Mouse (Mus musculus) left cerebral cortex, postnatal 4 days (tissue): Measurements from ENCODE around the gene Ntn3. TPM values are rescaled to one million over a fixed set of nuclear protein-coding genes. Genes with fewer than 3 reads are reported as not detected.
A peak's percentile ranks its signal among the peaks of the same experiment; 100 is the strongest.

ENCODE experiments used
- DNase-seq: peaks from one replicate; pipeline ENCODE4 v3.0.0-alpha.2; 2022
- intact Hi-C: fragments of 180-260 bp; cut with DNase I; formaldehyde crosslinking; loops from one replicate; pipeline ENCODE4 v1.15.1; 2025
- total RNA-seq, 2 experiments: library from RNA; stranded (reverse); gene quantifications; 2 replicates each; pipeline ENCODE4 v1.2.3; 2021

Ntn3 gene
- total RNA-seq, 2 experiments from 2014 or later: 15.8 to 16.4 TPM

DNA sequence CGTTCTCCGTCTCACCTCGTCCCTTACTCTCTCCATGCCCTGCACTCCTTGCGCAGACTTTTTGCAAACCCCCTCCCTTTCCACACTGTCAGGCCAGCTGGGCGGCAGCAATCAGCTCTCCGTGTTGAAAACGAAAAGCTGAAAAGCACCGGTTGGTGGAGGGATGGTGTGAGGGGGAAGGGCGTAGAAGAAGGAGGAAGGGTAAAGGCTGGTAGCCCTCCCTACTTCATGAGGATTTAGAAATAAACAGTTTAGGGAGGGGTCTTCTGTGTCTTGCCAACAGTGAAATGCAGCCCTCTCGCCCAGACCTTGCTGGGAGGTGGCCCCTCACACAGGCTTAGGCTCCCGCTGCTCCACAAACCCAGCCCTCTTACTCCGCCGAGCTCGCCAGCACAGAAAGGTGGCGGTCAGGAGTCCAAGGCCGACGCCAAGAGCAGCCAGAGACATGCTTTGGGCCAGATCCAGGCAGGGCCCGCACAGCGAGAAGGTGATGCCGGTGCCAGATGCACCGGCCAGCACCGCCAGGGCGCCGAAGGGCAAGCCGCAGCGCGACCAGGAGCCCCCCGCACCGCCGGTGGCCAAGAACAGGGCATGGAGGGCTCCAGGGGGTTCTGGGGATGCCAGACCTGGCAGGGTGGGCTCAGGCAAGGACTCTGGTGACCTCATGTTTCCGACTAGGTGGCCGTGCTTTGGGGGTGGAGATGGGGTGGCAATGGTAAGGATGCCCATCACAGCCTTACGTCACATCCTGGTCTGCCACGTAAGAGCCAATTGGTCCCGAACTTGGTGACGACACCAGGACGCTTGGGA is 2.5 kb upstream of the Ntn3 start:
- intact Hi-C loops: no loop called here
- peak; percentile 77 for DNase-seq

DNA sequence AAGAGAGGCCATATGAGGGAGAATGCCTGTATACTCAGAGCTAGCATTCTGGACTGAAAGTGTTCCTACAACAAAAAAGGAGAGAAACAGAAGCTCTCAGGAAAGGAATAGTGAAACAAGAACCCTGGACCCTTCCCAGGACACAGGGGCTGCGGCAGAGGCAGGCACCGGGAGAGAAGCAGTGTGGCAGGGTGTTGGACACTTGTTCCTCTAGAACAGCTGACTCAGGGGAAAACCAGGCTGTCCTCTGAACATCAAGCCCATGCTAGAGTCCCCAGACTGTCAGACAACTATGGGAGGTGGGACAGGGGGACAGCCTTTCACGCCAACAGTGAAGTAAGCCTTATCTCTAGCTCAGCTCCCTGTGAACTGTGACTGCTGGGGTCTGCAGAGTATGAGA is 1.3 kb upstream of the Ntn3 start:
- intact Hi-C loops: no loop called here
- no peak for DNase-seq

DNA sequence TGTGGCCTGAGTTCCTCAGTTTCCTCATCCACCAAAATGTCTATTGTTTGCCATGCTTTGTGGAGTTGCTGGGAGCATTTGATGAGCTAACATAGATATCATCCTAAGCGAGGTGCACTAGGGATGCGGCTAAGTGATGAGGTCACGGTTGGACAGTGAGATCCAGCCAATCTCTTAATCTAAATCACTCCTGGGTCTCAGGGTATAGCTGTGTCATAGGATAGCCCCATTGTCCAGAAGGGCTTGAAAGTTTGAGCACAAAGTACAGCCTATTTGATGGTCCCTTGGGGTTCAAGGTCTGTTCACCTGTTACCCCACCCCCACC is 547 bp upstream of the Ntn3 start:
- intact Hi-C loops: no loop called here
- DNase-seq: no peak

DNA sequence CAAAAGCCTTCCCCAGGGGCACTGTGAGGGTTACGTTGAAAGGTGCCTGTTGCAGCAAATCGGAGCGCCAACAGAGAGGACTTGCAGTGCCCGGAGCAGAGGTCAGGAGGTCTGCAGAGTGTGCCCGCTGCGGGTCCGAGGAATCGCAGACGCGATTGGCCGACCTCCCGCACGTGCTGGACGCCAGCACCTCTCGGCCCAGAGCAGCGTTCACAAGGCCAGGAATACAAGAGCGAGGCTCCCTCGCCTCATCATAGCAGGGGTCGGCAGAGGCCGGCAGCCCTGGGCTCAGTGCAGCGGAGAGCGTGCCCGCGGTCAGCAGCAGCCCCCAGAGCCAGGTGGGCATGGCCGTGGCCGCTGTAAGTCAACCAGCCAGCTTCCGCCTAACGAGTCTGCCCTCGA is 689 bp downstream of the Ntn3 start:
- DNase-seq: no peak
- intact Hi-C loops: no loop called here

DNA sequence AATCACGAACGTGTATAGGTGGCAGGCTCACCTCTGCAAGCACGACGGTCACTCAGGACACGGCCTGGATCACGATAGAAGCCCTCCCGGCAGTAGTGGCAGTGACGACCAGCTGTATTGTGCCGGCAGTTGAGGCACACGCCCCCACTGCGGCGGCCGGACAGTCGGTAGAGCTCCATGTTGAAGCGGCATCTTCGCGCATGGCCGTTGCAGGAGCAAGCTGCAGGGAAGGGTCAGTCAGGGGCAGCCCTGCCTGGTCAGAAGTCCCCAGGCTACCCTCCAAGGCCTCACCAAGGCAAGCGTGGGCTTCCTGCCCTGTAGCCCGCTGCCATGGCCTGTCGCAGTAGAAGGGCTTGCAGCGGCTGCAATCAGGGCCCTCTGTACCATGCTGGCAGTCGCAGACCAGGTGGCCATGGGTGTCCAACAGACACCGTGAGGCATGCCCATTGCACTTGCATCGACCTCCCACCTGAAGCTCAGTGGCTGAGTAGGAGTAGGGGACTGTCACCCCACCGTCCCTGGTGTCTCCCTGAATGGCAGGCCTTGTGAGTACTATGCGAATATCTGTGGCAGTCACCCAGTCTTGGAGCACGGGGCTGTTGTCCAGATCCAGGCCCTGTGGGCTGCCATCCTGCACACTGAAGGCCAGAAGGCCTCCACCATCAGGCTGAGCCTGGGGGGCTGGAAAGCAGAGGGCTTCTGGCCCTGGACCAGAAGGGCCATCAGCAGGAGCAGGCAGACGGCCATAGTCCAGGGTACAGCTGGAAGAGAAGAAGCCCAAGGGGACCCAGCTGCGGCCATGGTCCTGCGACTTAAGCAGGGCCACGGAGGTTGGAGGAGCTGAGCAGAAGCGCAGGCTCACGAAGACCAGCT is 1.3 kb downstream of the Ntn3 start:
- intact Hi-C loops: loop anchor here (2.0 kb wide), 1 partner anchor 35 kb away; no protein-coding TSS in a partner anchor

DNA sequence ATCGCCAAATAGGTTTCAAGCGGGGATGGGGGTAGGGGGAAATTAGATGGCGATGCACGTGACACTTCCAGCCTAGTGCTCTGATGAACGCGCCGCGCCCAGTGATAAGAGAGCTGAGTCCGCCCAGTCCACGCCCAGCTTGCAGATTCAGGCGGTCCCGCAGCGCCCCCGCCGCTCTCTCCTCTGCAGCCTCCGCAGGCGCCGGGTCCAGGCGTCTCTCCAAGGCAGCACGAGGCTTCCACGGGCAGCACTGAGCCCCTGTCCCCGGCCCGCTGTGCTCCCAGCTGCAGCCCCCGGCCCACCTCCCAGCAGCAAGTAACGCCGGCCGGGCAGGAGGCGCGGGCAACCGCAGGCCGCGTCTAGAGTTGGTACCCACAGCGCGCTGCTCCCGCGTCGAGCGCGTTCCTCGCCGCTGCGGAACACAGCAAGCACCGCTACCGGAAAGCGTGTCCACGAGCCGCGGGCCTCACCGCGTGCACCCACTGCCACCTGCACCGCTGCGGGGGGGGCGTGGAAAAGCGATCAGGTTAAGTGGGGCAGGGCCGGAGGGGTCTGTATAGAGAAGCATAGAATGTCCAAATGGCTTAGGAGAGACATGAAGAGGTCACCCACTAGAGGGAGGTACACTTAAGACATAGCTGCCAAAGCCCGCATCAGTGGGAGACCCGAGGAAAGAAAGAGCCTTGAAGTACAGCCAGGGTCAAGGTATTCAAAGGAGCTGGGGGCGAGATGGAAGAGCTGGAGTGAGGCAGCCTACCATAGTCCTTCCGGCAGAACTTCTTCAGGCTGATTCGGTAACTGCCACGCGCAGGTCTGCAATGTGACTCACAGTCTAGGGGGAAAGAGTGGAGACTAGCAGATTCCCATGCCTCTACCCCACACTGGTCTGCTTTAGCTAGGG is 2.6 kb downstream of the Ntn3 start:
- DNase-seq: peak; percentile 66
- intact Hi-C loops: loop anchor here (2.0 kb wide), 1 partner anchor 34 kb away; no protein-coding TSS in a partner anchor

More for the DNA sequence above, 1.3 kb downstream of the Ntn3 start:
- DNase-seq: peak; percentile 81

DNA sequence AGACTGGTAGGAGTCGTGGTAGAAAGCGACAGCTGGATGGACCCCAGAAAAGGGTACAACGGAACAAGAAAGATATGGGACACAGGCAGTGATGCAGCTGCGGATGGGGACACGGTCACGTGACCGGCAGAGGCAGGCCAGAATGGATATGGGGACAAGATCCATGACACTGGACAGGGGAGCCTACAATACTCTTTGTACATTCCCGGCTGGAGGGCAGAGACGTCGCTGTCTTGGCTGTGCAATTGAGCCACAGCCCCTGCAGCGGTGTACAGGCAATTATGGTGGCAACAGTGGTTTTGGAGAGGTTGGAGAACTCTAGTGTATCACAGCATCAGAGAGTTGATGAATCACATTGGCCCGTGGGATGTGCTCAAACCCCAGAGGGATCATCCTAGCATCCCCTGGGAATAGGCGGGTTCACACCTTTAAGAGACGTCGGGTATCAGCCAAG is 3.4 kb downstream of the Ntn3 start:
- intact Hi-C loops: loop anchor here (2.0 kb wide), 1 partner anchor 33 kb away; no protein-coding TSS in a partner anchor

DNA sequence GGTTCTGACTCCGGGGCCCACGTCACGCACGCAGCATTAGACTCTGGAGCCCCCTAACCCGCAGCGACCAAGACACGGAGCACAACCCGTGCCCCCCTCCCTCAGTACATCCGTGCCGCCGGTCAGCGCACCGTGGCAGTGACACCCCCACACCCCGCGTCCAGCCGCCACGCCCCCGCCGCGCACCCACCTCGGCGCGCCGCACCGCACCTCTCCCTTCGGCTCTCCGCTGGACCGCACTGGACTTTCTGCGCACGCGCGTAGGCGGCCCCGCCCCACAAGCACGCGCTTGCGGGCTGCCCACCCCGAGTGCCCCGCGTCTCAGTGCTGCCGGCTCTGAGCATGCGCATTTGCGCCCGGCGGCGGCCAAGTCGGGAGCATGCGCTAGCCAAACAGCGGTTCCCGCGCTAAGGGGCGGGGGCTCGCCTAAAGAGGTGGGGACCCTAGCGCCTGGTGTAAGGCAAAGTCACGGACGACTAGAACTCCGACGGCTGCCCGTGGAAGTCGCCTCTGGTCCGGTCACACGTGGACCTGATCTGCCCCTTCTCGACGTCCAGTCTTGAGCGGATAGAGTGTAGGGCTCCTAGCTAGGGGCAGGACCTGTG is 3.9 kb downstream of the Ntn3 start, which contains the start of gene Tbc1d24:
Tbc1d24 (minus strand) TSS at position 279 of the 605 bp plus-strand sequence.
- intact Hi-C loops: no loop called here
- peak; percentile 97 for DNase-seq

More for the DNA sequence above, 3.4 kb downstream of the Ntn3 start:
- peak; percentile 49 for DNase-seq

DNA sequence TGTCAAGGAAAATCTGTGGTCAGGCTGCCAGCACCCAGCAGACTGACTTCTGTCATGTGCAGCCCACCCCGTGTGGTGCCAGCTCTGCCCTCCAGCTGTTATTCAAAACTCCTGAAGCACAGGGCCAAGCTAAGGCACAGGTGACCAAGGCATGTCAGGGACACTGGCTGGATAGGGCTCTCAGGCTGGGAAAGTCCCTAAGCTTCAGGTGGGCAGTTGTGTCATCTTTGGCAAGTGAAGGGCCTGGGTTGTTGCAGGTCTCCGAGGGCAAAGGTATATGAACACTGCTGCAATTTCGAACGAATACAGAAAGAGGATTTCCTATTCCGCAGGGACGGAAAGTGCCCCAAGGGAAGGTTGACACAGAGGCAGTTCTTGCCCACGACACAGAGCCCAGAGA is 4.5 kb downstream of the Ntn3 start:
- intact Hi-C loops: no loop called here
- peak; percentile 13 for DNase-seq

DNA sequence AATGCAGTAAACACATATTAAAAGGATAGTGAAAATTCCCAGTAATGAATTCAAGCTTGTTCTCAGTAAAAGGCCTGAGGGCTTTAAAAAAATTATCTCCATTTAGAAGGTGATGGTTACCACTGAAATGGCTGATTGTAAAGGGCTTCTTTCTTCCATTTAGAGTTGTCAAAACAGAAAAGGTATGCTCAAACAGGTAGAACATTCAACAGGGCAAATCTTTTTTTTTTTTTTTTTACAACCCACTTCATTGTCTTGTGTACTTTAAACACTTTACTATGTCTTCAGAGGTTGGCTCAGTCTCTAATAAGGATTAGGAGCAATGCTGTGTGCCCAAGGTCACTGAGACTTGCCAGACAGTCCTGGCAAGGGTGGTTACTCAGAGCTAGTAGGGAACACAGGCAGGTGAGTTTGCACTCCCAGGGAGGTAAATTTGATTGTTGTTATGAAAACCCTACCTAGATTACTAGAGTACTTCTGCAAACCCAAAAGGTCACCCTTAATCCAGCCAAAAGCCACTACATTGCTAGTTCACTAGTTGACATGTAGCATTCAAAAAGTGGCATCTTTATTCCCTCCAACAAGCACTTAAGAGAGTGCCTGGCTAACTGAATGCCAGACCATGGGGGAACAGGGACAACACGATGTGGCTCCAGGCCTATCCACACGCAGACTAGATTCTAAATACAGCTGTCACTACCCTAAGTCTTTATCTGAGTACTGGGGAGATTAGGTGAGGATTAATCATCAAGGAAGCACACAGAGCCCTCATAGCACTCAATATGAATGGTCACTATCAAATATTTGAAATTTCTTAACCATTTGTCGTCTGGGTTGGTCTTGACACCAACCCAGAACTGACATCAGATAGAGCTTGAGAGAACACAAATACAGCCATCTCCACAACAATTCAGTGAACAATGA is 5.5 kb downstream of the Ntn3 start:
- no peak for DNase-seq
- intact Hi-C loops: no loop called here

DNA sequence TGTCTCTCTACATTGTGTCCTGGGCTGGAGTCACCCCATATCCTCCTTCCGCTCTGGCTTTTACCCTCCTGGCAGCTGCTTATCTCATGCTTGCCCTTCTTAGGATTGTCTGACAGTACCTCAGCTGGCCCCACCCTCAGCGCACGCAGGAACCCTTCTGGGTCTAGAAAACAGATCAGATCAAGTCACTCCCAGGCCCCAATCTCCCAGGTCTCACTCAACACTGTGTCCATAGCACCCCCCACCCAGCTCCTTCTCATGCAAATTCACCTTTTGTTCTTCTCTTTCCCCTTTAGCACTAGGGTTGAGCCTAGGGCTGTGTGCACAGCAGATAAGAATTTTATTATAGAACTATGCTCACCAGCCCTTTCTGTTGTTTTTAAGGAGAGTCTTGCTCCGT is 6.3 kb downstream of the Ntn3 start:
- intact Hi-C loops: no loop called here
- DNase-seq: no peak

DNA sequence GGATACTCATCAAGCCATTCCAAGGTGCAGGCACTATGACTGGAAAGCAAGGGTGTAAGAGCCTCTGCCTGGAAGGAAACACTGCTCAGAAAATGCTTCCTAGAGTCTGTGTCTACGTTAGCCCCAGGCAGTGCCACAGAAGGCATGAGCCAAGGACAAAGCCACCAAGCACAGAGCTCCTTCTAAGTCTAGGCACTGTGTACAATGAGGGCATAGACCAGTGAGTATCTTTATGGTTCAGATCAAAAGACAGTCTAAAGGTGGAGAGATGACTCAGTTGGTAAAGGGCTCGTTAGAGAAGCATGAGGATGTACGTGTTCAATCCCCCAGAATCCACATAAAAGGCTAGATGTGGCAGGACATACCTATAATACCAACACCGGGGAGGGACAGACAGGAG is 8.2 kb downstream of the Ntn3 start:
- DNase-seq: no peak

DNA sequence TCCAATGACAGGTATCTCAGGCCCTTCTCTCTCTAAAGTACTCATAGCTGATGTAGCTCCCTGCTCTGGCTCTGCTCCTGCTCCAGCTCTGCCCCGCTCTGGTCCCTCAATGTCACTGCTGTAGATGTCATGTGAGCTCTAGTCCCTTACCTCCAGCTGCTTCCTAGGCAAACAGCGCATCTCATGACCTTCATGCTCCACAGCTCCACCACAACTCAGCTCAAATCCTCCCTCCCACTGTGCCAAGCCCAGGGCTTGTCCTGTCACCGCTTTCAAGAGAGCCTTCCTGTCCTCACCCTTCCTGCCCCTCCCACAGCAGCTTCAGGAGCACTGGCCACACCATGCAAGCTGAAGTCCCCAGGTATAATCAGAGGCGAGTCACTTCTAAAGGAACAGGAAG is 9.6 kb downstream of the Ntn3 start:
- intact Hi-C loops: no loop called here
- no peak for DNase-seq

More for the DNA sequence above, 8.2 kb downstream of the Ntn3 start:
- intact Hi-C loops: no loop called here

DNA sequence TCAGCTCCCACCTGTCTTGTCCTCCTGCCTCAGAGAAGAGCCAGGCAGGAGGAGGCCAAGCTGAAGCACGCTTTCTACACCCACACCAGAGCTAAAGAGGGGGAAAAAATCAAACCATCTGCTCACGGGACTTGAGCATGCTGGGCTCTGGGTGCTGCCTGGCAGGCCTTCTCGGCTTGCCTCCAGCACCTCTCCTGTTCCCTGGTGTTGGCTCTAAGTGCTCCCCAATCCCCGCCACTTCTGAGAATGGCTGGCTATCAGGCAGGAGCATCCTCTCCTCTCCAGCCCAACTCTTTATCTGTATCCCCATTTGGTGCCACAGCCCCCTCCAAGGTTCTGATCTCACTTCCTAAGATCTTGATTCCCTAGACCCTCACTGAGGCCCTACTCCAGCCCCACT is 10.1 kb downstream of the Ntn3 start:
- DNase-seq: peak; percentile 11
- intact Hi-C loops: no loop called here

DNA sequence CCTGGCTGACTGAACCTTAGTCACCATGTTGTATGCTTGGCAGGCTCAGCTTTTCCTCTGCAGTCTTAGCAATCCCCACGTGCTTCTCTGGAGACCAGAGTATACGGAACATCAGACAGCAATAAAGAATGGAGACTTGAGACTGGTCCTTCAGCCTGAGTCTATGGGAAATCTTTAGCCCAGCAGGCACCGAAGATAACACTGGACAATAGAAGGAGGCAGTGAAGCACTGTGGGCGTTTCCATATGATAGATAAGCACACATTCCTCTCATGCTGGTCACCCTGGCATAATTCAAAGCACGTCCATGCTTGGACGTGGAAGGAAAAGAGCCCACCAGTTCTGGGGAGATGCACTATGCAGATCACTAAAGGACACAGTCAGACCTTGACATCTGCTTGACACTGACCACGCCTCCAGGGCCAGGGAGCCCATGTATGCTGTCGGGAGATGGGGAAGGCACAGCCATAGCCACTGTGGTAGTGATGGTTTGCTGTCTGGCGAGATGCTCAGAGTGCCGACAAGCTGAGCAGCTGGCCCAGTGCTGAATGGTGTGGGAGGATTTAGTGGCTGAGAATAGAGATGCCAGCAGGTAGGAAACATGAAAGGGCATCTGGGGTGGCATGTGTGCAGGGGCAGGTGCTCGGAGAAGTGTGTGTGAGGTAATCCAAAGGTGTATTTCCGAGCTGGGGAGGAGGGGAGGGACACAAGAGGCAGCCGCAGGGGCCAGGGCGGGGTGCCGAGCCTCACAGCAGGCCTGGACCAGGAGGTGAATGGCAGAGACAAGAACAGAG is 12.1 kb downstream of the Ntn3 start:
- intact Hi-C loops: no loop called here
- DNase-seq: no peak

DNA sequence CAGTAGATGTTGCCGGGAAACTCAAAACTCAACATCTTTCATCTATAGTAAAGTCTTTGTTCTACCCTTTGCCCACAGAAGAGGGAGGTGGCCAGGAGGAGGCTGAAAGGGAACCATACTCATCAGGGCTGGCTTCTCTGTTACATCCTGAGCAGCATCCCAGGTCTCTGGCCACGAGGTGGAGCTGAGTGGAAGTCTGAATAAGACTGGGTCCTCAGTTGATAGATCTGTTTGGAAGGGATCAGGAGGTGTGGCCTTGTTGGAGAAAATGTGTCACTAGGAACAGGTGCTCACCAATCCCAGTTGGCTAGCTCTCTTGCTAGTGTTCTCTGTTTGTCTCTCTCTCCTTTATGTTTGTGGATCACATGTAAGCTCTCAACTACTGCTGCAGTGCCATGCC is 14.0 kb downstream of the Ntn3 start:
- no peak for DNase-seq
- intact Hi-C loops: no loop called here

DNA sequence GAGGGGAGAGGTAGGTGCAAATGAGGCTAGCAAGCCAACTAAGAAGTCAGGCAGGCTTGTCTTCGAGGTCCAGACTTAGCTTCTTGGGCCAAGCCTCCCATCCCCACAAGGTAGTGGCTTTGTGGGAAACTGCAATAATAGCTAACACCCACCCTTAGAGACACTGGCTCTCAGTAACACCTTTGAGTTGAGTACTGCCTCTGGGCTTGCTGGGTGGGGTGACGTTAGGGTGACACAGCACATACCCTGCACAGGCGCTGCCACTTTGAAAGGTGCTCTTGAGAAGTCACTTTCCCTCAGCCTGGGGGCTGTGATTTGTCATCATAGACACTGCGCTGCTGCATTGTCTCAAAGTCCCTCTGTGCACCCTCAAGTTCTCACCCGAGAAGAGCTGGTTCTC is 15.6 kb downstream of the Ntn3 start:
- no peak for DNase-seq
- intact Hi-C loops: no loop called here

DNA sequence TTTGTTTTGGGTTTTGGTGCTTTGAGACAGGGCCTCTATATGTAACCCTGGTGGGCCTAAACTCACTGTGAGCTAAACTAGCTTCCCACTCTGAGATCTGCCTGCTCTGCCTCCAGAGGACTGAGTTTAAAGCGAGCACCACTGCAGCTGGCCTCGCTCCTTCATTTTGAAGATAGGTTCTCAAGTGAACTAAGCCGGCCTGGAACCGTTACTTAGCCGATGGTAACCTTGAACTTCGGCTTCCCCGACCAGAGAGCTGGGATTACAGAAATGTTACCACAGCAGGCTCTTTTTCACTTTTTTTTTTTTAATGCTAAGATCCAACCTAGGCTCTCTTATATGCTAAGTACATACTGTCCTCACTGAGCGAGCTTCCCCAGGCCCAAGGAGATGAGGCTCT is 16.1 kb downstream of the Ntn3 start:
- no peak for DNase-seq
- intact Hi-C loops: no loop called here
